Mouse (Mus musculus) gastrocnemius, postnatal 14 days (tissue): Measurements from ENCODE around the gene Zfp422. TPM values are rescaled to one million over a fixed set of nuclear protein-coding genes. Genes with fewer than 3 reads are reported as not detected.
A peak's percentile ranks its signal among the peaks of the same experiment; 100 is the strongest.
"Not testable (repeated sequence)": the region's sequence is repeated elsewhere in the genome, so short reads cannot be mapped to it uniquely, and the experiment has no call there.

ENCODE experiments used
- DNase-seq: peaks from one replicate; pipeline ENCODE4 v3.0.0; 2021; ENCODE audit warnings: mixed read lengths
- intact Hi-C: fragments of 180-260 bp; cut with DNase I; formaldehyde crosslinking; loops from one replicate; pipeline ENCODE4 v1.15.1; 2025; ENCODE audit warnings: low total_unique reads
- total RNA-seq, 2 experiments: library from RNA; stranded (reverse); gene quantifications; 2 replicates each; pipeline ENCODE4 v1.2.3; 2021

The Zfp422 gene
- total RNA-seq, 2 experiments from 2014 or later, result 12.6 to 14.8 TPM

DNA sequence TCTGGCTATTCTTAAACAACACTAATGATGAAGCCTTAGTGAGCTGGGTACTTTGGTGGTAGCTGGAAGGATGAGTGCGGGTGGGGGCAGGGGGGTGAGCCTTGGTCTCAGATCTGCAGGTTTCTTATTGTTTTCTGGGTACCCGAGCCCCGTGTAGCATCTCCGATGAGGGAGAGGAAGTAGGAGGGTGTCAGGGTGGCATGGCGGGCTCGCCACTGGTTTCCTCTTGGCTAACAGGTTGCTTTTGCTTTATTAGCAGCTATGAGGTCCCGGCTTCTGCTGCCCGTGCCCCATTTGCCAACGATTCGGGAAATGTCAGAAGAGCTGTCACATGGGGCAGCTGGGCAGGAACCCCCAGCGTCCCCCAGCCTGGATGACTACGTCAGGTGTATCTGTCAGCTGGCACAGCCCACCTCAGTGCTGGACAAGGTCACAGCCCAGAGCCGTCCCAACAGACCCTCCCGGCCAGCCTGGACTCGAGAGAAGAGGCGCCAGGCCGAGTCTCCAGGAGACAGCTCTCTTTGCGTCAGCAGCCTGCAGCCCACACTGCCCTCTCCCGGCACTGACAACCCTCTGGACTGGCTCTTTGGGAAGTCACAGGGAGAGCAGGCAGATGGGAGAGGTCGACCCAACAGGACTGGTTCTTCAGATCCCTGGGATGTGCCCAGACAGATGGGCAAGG lies 22.8 kb upstream of the Zfp422 start:
- intact Hi-C loops, result no loop called here
- peak; percentile 50 for DNase-seq

DNA sequence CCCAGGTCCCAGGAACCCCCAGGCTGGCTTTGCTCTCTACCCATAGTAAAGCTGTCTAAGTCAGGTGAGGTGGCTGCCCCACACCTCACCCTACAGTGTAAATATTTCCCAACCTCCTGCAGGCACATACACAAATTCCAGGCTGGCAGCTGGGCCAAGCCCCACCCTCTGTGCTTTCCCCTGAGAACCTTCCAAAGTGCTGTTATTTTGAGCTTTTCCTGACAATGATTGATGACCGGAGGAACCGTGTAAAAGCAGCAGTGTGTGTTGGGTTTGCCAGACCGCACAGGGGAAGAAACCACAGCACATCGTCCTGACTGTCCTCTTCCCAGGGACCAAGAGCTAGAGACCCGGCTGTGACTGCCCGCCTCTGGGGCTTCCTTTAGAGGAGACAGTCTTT lies 21.6 kb upstream of the Zfp422 start, which contains the start of gene Depp1:
Gene Depp1, plus strand, starts transcription at position 204 of the 400 bp plus-strand sequence.
- intact Hi-C loops, result no loop called here
- no peak for DNase-seq

DNA sequence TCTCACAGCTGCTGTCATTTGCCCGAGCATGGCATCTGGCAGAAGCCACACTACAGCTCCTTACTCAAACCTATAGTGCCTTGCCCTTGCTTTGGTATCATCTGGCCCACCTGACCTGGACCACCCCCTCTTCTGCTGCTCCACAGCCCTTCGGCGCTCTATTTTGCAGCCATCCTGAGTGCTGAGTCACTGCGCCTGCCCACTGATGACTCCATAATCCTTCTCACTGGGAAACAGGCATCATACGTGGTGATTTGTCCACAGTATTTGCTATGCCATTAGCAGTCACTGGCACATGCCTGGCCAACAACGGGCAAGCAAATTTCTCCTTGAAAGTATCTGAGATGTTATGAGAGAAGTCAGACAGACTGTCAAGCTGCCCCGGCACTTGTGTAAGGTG lies 21.0 kb upstream of the Zfp422 start:
- DNase-seq, result no peak
- intact Hi-C loops, result no loop called here

DNA sequence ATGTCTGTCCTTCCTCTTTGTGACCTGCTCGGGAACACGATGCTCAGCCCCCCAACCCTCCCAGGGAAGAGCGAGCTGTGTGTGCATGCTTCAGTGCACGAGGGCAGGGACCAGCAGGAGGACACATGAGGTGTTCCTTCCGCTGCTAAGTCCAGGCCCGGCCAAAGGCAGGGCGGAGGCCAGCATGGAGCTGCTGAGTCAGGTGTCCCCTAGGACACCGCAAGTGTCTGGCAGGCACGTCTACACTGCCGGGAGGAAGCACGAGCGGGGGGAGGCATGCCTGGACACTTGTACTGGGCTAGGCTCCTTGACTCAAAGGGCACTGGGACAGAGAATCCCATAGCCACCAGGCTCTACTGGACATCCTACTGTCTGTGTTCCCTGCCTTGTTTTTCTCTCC lies 19.0 kb upstream of the Zfp422 start:
- intact Hi-C loops, result no loop called here
- DNase-seq, result peak; percentile 72

DNA sequence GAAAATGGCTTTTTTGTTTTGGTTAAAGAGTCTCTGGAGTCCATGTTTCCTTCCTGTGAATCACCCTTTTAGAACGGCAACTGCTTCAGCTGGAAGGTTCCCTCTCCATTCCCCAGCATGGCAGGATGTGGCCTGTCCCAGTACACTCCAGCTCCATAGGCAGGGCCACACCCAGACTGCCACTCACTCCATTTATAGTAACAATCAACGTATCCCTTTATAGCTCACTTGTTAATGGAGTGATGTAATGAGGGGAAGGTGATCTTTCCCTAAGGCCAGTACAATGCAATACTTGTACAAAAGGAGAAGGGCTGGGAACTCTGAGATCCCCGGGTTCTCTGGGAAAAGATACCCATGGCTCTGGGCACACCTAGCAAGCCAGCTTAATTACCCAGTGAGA lies 15.5 kb upstream of the Zfp422 start:
- DNase-seq, result no peak
- intact Hi-C loops, result no loop called here

DNA sequence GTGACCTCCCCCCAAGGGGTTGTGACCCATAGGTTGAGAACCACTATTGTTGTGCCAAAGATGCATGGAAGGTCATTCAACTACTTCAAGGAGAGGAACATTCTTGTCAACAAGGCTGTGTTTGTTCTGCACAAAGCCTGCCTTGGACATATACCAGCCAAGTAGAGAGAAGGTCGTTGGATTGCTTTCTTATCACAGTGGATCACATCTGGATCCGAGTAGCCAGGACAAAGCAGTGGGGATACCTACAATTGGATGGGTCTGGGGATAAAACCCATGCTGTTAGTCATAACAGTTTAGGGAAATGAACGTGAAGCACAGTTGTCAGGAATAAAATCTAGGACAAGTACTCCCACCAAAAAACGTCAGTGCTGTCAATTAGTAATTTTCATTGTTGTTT lies 15.1 kb upstream of the Zfp422 start:
- intact Hi-C loops, result no loop called here
- no peak for DNase-seq

DNA sequence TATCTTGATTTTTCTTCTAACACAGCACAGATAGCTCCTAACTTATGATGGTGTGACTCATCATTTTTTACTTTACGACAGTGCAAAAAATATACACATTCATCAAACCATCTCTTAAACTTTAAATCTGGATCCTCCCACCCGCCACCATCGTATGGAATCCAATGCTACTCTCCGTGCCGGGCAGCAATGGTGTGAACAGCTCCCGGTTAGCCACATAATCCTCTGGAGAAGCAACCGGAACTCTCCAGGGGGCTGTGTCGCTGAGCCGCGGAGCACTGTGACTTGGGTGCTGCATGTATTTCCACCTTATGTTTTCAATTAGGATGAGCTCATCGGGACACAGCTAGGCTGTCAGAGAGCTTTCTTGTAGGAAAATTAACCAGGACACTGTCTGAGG lies 14.1 kb upstream of the Zfp422 start:
- intact Hi-C loops, result no loop called here
- DNase-seq, result no peak

DNA sequence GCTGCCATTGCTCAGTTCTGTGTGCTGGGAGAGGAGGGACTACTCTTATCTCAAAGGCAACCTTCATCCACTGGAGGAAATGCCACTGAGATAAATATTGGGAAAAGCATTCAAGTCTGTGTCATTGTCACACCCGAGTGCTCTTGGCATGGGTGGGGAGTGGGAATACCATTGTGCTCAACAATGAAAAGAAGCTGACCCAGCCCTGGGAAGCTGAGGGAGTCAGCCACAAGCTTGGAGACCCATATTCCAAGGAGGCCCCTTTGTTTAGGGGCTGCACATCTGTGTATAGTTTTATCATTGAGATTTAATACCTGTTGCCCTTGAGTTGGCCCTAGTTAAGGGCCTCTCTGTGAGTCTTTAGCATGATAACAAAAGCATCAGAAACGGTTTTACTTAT lies 10.9 kb upstream of the Zfp422 start:
- no peak for DNase-seq
- intact Hi-C loops, result no loop called here

DNA sequence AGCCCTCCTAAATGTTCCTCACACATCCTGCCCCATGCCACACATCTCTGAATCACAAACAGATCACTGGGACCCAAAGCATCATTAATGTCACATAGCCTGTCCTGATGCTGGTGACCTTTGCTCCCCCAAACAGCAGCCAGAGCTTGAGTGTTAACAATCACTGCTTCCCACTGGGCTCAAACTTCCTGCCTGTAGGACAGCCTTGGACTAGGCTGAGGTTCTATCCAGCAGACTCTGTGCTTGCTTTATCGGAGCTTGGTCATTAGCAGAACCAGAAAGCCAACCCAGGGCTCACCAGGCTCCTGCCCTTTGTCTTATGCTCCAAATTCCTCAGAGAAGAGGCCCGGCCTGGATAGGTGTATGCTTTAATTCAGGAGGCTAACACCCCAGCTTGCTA lies 10.1 kb upstream of the Zfp422 start:
- intact Hi-C loops, result no loop called here
- DNase-seq, result no peak

DNA sequence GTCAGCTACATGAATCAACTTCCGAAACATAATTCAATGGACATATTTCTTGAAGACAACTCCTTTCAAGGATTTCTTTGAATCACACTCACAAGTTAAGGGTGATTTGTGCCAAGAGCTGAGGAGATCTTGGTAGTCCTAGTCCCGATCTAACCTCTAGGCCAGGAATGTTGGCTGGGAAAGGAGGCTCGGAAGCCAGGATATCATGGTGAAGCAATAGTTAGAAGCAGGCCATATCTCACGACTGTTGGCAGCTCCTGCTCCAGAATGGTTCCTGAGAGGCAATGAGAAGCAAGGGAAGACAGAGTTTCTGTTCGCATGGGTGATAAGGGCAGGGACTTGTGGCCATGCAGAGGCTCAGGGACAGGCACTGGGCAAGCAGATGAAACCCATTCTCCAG lies 8.7 kb upstream of the Zfp422 start:
- DNase-seq, result peak; percentile 48
- intact Hi-C loops, result no loop called here

DNA sequence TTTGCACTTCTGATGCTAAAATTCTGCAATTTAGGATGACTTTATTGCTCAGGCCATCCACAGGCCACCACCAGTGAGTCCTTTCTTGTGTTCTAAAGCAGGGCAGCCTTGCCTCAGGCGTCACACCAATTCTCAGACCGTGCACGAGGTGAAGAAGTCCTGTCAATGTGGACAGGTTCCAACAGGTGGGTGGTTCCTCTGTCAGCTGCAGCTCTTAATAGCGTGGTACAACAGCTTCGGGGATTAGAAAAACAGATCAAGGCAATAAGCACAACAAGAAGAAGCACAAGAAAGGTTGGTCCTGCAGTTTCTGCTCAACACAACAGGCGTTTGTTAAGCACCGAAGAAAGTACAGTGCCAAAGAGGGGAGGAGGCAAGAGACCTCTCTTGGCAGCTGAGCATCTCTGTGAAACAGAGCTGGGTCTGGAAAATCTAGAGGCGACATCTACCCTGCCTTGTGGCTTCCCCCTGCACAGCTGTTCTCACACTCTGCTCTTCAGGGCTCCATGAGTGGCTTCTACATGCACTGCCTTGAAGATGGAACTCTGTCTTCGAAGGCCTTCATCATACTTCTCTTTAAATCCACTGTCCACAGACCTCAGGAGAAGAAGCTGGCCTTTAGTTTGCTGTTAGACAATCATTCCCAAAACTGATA lies 7.9 kb upstream of the Zfp422 start:
- intact Hi-C loops, result no loop called here
- DNase-seq, result no peak

DNA sequence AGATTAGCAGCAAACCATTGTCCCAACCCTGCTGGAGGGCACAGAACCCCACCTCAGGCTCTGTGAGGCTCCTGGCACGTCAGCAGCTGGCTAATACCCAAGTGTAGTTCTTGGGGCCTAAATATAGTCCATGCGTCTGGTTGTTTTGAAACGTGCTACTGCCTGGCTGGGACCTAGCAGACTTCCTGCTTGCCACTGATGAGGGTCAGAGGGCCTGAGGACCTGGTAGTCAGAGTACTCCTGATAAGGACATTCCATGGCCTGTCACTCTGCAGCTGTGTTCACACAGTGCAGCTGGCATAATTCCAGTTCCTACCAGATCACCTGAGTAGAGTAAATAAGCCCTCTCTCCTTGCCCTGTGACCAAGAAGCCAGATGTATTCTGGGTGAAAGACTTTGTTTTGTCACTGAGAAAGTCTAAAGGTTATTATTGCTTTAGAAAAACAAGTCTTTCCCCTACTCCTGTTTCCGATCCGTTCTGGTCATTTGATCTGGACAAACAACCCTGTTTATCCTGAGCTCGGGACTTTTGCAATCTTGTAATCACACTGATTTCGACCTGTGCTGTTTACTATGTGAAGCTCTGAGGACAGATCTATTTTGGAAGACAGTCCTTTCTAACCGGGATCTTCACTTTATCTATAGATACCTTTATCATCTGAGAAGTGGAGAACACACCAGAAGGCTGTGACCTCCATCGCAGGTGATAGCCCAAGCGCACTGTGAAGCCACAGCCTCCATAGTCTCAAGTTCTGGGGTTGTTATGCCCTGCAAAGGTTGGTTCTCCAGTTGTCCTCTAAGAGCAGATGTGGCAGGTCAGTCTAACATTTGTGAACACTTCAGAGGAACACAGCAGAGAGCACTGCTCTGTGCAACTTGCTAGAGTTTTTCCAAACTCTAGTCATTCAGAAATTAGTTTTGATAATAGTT lies 6.7 kb upstream of the Zfp422 start:
- intact Hi-C loops, result no loop called here

DNA sequence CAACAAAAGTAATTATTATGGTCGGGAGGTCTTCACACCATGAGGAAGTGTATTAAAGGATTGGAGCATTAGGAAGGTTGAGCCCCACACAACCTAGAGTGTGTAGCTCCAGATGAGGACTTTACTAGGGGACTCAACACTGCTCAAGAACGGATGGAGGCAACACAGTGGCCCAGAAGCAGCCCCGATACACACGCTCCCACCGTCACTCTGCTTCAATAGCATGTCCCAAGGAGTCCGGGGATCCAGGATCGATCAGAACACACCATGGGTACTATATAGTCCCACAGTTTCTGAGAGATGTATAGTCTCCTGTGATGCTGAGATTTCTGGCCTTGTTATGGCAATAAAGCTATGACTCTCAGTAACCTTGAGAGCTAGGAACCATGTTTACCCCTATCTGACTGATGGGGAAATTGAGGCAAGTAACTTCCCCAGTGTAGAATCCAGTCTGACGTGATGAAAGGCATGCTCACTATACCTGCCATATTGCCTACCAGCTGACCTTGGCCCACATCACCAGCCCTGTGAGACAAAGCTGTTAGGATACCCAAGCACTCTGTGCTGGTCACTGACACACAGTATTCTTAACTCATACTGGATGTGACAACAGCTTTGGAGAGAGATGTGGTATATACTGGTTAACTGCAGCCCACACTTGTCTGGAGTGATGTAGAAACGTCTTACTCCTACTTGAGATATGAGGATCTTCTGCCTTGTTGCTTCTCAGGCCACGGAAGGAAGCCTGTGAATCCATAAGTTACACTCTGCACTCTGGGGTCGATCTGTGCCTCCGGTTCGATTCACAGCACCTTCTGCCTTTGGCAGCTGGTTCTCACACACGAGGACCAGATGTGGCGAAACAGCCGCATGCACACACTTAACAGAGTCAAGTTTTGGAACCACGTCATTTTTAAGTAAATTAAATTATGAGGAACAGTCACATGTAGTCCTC lies 5.2 kb upstream of the Zfp422 start:
- intact Hi-C loops, result no loop called here
- no peak for DNase-seq

More for the DNA sequence above, 6.7 kb upstream of the Zfp422 start:
- DNase-seq, result peak; percentile 53

DNA sequence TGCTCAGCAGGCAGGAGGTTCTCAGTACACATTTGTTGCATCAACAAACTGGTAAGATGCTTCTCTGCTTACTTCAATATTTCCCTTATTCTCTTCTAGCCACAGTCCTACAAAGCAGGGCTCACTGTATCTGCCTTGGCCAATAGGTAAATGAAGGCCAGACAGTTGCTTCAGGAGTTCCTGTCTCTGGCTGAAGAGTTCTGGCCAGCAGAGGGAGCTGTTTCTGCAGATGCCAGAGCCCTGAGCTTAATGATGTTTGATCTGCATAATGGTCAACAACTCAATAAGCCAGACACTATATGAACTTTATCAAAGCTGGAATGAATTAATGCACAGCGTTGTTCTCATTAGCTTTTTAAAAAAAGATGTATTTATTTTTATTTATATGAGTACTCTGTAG lies 3.3 kb upstream of the Zfp422 start:
- peak; percentile 71 for DNase-seq
- intact Hi-C loops, result no loop called here

DNA sequence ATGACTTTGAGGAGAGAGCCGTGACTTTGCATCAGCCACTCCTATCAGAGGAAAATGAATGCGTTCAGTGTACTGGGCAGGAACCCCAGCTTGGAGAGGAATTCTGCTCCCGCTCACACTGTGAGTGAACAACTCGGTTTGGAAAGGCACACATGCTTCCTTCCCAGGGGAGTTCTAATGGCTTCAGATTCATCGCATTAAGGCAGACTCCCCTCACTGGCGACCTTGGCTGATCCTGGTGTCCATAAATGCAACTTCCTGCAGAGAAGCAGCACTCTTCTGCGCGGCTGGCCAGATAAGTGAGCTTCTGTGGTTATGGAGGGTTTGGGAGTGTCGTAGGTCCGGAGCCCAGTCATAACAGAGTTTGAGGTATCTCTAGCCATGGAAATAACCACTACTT lies 967 bp upstream of the Zfp422 start:
- DNase-seq, result no peak
- intact Hi-C loops, result no loop called here

DNA sequence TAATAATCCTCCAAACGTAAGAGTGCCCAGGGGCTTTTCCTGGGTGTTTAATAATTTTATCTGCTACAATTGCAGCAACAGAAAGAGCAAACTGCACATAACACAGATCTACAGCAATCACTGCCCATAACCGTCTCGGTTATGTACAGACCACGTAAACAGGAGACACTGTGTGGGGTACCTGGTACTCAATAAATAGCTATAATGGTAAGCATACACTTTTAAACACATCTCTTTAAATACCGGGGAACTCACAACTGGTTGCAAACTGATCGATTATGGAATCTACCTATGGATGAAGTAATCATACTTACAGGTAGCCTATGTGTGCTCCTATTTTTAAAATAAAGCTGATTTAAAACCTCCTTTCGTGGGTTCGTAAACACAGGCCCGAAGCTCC lies 704 bp downstream of the Zfp422 start:
- DNase-seq, result no peak
- intact Hi-C loops, result no loop called here

DNA sequence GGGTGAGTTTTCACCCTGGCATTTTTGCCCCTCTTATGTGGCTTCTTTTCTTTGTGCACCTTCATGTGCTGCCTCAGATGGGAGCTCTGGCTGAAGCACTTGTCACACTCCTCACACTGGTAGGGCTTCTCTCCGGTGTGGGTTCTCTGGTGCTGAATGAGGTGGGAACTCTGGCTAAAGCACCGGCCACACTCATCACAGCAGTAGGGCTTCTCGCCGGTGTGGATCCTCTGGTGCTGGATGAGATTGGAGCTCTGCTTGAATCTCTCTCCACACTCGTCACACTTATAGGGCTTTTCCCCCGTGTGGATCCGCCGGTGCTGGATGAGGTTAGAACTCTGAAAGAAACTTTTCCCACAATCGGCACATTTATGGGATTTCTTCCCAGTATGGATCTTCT lies 2.4 kb downstream of the Zfp422 start:
- intact Hi-C loops, DNase-seq: not testable (repeated sequence)

DNA sequence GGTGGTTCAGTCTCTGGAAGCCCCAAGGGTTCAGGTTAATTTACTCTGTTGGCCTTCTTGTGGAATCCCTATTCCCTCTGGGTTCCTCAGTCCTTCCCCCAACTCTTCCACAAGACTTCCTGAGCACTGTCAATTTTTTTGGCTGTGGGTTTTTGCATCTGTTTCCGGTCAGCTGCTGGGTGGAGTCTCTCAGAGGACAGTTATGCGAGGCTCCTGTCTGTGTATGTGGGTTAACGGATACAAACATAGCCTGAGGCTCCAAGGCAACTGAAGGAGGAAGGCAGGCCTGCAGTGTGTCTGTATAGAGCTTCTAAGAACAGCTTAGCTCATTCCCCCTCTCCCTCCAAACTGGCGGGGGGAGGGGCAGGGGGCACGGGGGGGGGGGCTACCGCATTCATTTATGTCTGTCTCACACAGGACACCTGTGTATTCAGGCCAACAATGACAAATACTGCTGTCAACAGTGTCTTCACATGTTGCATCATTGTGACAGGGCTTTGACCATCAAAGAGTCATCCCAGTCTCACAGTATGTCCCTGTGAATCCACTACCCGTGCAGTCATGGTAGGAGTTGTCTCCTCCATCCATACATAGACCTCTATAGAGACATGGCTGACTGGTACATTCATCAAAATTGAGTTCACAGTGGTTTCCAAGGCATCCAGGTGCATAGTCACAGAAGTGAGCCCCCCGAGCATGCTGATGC lies 7.3 kb downstream of the Zfp422 start:
- intact Hi-C loops, result no loop called here
- no peak for DNase-seq

DNA sequence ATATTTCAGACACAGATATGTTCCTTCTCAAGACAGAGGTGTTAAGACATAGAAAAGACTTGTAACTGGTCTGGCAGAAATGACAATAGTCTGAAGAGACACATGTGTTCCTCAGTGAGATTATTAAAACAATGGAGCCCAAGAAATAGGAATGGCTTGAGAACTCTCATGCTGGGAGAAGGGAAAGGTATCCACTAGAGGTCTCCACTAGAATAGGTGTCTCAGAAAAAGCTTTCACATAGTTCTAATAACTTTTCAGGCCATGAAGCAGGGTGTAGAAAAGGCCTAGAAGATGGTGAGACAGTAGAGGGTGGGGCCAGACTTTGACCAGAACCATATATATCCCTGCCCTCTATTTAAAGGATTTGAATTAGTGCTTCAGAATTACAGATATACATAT lies 10.7 kb downstream of the Zfp422 start:
- intact Hi-C loops, result no loop called here
- DNase-seq, result no peak
